Mouse (Mus musculus): Measurements from ENCODE around the gene Vmn1r229.

The Vmn1r229 gene

DNA sequence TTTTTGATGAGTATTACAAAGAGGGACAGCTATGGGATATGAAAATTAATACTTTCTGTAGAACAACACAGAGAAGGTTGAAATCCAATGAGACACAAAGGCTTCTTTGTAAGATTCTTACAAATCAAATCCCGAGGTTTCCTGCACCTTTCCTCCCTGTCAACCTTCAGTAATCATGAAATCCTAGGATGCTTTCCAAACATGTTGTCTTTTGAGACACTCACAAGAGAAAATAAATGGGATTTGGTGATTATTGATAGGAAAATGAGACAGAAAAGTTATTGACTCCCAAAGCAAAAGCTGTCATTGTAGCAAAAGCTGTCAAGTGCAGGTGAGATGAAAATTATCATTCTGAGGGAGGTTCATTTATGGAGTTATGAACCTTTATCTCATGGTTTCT is at the start of gene Vmn1r229:
Gene Vmn1r229 (plus strand): TSS at position 301 of the 400 bp plus-strand sequence.
- no peak for DNase-seq (ENCODE audit: low spot score)

DNA sequence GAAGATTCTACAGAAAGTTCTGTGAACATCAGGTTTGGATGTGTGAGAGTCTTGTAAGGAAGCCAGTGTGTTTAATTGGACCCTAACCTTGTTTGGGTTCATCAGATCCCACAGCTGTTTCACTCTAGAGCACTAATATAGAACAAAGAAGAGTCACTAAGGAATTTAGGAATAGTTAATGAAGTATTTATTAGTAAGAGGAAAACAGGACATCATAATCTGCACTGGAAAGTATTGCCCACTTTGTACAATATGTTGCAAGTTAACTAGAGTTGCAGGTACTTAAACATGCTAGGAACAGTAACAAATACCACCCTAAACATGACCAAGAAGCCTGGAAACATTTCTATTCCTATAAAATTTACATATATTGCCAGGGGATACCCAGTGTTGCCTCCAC is 25.3 kb upstream of the Vmn1r229 start, which contains the start of gene Vmn1r228:
Gene Vmn1r228 (minus strand): TSS at position 101 of the 400 bp plus-strand sequence.
- no peak for DNase-seq (ENCODE audit: low spot score)

DNA sequence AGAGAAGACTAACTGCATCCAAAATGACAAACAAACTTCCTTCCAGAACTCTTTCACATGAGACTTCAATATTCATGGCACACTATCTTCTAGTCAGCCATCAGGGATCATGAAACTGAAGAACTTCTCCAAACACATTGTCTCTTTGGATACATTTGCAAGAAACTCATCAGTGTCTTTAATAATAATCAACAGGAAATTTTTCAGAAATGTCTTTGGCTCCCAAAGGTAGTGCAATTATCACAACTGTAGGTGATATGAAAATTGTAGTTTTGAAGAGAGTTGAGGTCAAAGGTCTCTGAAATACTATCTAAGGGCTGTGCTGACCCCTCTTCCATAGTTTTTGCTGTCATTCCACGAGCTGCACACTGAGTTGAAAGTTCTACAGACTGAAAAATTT is 28.8 kb downstream of the Vmn1r229 start, which contains the start of gene Vmn1r230:
Gene Vmn1r230 (plus strand): TSS at position 301 of the 400 bp plus-strand sequence.
- no peak for DNase-seq (ENCODE audit: low spot score)

All from urinary bladder, postnatal 25 days (tissue).